8 mouse cellular contexts compared by ENCODE assay signal in genomic region chr4:41136811-41137210, GRCm38 (mm10). TPM values are rescaled to one million over a fixed set of nuclear protein-coding genes. Genes with fewer than 3 reads are reported as not detected.
DNase-seq lines count a peak whose midpoint lies in the region; ATAC-seq and TF ChIP-seq lines count a peak whose summit lies in the region.

No protein-coding gene starts in this region.

- H3ac ChIP-seq in myocyte (ENCODE audit: control insufficient read depth, insufficient read length) = peak overlapping the region; percentile 74

- H3K27me3 ChIP-seq in kidney, postnatal 0 days (ENCODE audit: insufficient read depth, low read length) = no peaks in the 10 kb centered on the region
- no peaks in the 10 kb centered on the region for H3K27me3 ChIP-seq in hindbrain, postnatal 0 days (ENCODE audit: insufficient read depth, low read length)
- H3K27me3 ChIP-seq in myocyte (ENCODE audit: control insufficient read depth, insufficient read depth, insufficient read length) = no peaks in the 10 kb centered on the region

- no peak for TF ChIP-seq POLR2A in myocyte (IDR thresholded peaks at IDR 0.05; ENCODE audit: insufficient read length, low read depth)

- ATAC-seq in kidney, postnatal 0 days (replicated peaks; ENCODE audit: low FRiP score, low read depth) = no peak
- ATAC-seq in hindbrain, postnatal 0 days = no peak
- no peak for ATAC-seq in monocyte, adult 5-6 weeks (replicated peaks; ENCODE audit: insufficient number of reproducible peaks, low FRiP score, low TSS enrichment, poor library complexity, severe bottlenecking)

- WGBS in kidney, postnatal 0 days = under 1% methylated on average over 8 of the region's 8 CpGs
- under 1% methylated on average over 8 of the region's 8 CpGs for WGBS in hindbrain, postnatal 0 days

- H3K36me3 ChIP-seq in kidney, postnatal 0 days (ENCODE audit: insufficient read depth, low read length) = no peaks in the 10 kb centered on the region
- peaks cover 7% of the 10 kb centered on the region; the same call in 1 of the 2 replicates for H3K36me3 ChIP-seq in hindbrain, postnatal 0 days (ENCODE audit: insufficient read depth, low read length)
- H3K36me3 ChIP-seq in myocyte (ENCODE audit: control insufficient read depth, insufficient read depth) = peaks cover 13% of the 10 kb centered on the region

- H3K4me3 ChIP-seq in kidney, postnatal 0 days (replicated peaks; ENCODE audit: low read depth, low read length) = peak overlapping the region; percentile 91
- peak overlapping the region; percentile 69 for H3K4me3 ChIP-seq in brown adipose tissue, adult 24 weeks (ENCODE audit: insufficient read depth, low read depth, low read length)
- H3K4me3 ChIP-seq in hindbrain, postnatal 0 days (ENCODE audit: low read length) = peak overlapping the region; percentile 99
- peak overlapping the region; percentile 95 for H3K4me3 ChIP-seq in myocyte

- intact Hi-C loops in left cerebral cortex, postnatal 4 days (cut with DNase I) = no loop called here

- H3K9ac ChIP-seq in kidney, postnatal 0 days (ENCODE audit: low read depth, low read length) = peak overlapping the region; percentile 96
- H3K9ac ChIP-seq in hindbrain, postnatal 0 days (replicated peaks; ENCODE audit: low read length) = peak overlapping the region; percentile 99

- no peak for TF ChIP-seq CTCF in kidney, postnatal 0 days (IDR thresholded peaks at IDR 0.05; ENCODE audit: low read depth)
- TF ChIP-seq CTCF in hindbrain, postnatal 0 days (IDR thresholded peaks at IDR 0.05; ENCODE audit: low read depth) = no peak

- H3K27ac ChIP-seq in kidney, postnatal 0 days = peak overlapping the region; percentile 99
- peak overlapping the region; percentile 77 for H3K27ac ChIP-seq in brown adipose tissue, adult 24 weeks (replicated peaks; ENCODE audit: low read depth, low read length)
- peak overlapping the region; percentile 98 for H3K27ac ChIP-seq in hindbrain, postnatal 0 days

- peak overlapping the region; percentile 69 for H3K4me2 ChIP-seq in kidney, postnatal 0 days (ENCODE audit: low read length)
- peak overlapping the region; percentile 86 for H3K4me2 ChIP-seq in hindbrain, postnatal 0 days (ENCODE audit: low read depth, low read length)
- H3K4me2 ChIP-seq in myocyte (ENCODE audit: low read depth) = peak overlapping the region; percentile 89

- H3K79me2 ChIP-seq in myocyte (ENCODE audit: control insufficient read depth, insufficient read depth) = peaks cover 58% of the 10 kb centered on the region

- peak; percentile 27 for DNase-seq in kidney, postnatal 0 days (ENCODE audit: low spot score)
- no peak for DNase-seq in kidney, adult 9 months
- DNase-seq in hindbrain, postnatal 0 days (ENCODE audit: low spot score) = no peak
- no peak for DNase-seq in layer of hippocampus, adult 9-11 months
- DNase-seq in left cerebral cortex, postnatal 4 days = no peak

- no peaks in the 10 kb centered on the region for H3K9me3 ChIP-seq in kidney, postnatal 0 days (replicated peaks; ENCODE audit: low read length)
- H3K9me3 ChIP-seq in hindbrain, postnatal 0 days (ENCODE audit: low read length) = no peaks in the 10 kb centered on the region

- H3K4me1 ChIP-seq in kidney, postnatal 0 days (replicated peaks; ENCODE audit: insufficient read depth, low read length) = no peaks in the 10 kb centered on the region
- H3K4me1 ChIP-seq in brown adipose tissue, adult 24 weeks (ENCODE audit: control insufficient read depth, insufficient read depth, insufficient read length, low read length) = peaks cover 12% of the 10 kb centered on the region
- H3K4me1 ChIP-seq in hindbrain, postnatal 0 days (ENCODE audit: insufficient read depth, low read length) = no peaks in the 10 kb centered on the region

TF ChIP-seq in myocyte, 11 proteins besides CTCF, POLR2A, EP300 and RAD21:
- TF ChIP-seq MAX (IDR thresholded peaks at IDR 0.05; ENCODE audit: low read depth) (no peak), CEBPB (IDR thresholded peaks at IDR 0.05; ENCODE audit: insufficient read depth, poor library complexity, severe bottlenecking) (no peak), TCF12 (IDR thresholded peaks at IDR 0.05; ENCODE audit: insufficient read depth, poor library complexity, severe bottlenecking) (no peak), TCF3 (IDR thresholded peaks at IDR 0.05; ENCODE audit: insufficient read length, low read depth) (no peak), REST (IDR thresholded peaks at IDR 0.05; ENCODE audit: insufficient read depth, insufficient read length) (no peak), MYOG (IDR thresholded peaks at IDR 0.05; ENCODE audit: control insufficient read depth in 1 of 3, insufficient read depth in 1 of 3, insufficient read length in 2 of 3, low read depth in 2 of 3) (no peak), POLR2AphosphoS2 (IDR thresholded peaks at IDR 0.05; ENCODE audit: insufficient read length, low read depth) (no peak), USF1 (IDR thresholded peaks at IDR 0.05; ENCODE audit: low read depth) (no peak), MYOD1 (IDR thresholded peaks at IDR 0.05; ENCODE audit: control insufficient read depth in 1 of 3, insufficient read length in 2 of 3, low read depth in 2 of 3) (no peak), E2F4 (IDR thresholded peaks at IDR 0.05; ENCODE audit: insufficient read depth) (no peak), SRF (IDR thresholded peaks at IDR 0.05; ENCODE audit: control insufficient read depth, insufficient read length, low read depth) (no peak)

RNA-seq across cellular contexts. Expression of gene Ube2r2, which starts 1.3 kb away (rescaled TPM):
- polyA plus RNA-seq in kidney, postnatal 0 days (2015; fragmentation: Nextera tagmentation; extraction: Ambion mirVana) = 87.7 and 93.9 TPM in 2 replicates
- 71.7 and 124 TPM in 2 replicates for polyA plus RNA-seq in brown adipose tissue, adult 24 weeks (2012; ENCODE audit: insufficient read depth, insufficient read length, missing spikeins)
- 27.2 and 30.2 TPM in 2 replicates for total RNA-seq in hindbrain, postnatal 0 days (2014; rRNA removed)
- polyA plus RNA-seq in hindbrain, postnatal 0 days (2015; fragmentation: Nextera tagmentation; extraction: Ambion mirVana) = 47.5 and 47.9 TPM in 2 replicates
- polyA plus RNA-seq in myocyte (2012; fragmentation: generic; extraction: Trizol) = 69.0 TPM
- 100 to 1,000 TPM; 101 to 103 TPM for total RNA-seq in left cerebral cortex, postnatal 4 days (2021)
- 34.8 to 50.0 TPM (median 44.1 TPM) in 3 replicates for total RNA-seq in monocyte, adult 5-6 weeks (2017)

RNA-seq across cellular contexts. Expression of gene Nol6, which starts 12.6 kb away (rescaled TPM):
- 18.1 and 19.5 TPM in 2 replicates for polyA plus RNA-seq in kidney, postnatal 0 days (2015; fragmentation: Nextera tagmentation; extraction: Ambion mirVana)
- 13.0 and 15.3 TPM in 2 replicates for polyA plus RNA-seq in brown adipose tissue, adult 24 weeks (2012; ENCODE audit: insufficient read depth, insufficient read length, missing spikeins)
- 67.2 and 70.2 TPM in 2 replicates for total RNA-seq in hindbrain, postnatal 0 days (2014; rRNA removed)
- polyA plus RNA-seq in hindbrain, postnatal 0 days (2015; fragmentation: Nextera tagmentation; extraction: Ambion mirVana) = 28.4 and 32.4 TPM in 2 replicates
- 26.3 TPM for polyA plus RNA-seq in myocyte (2012; fragmentation: generic; extraction: Trizol)
- total RNA-seq in left cerebral cortex, postnatal 4 days (2021) = 10 to 100 TPM; 83.6 to 85.6 TPM
- 18.0 to 23.8 TPM (median 22.2 TPM) in 3 replicates for total RNA-seq in monocyte, adult 5-6 weeks (2017)

RNA-seq across cellular contexts. Expression of gene Aqp3, which starts 38.8 kb away (rescaled TPM):
- 87.4 and 102 TPM in 2 replicates for polyA plus RNA-seq in kidney, postnatal 0 days (2015; fragmentation: Nextera tagmentation; extraction: Ambion mirVana)
- not detected in 2 replicates for polyA plus RNA-seq in brown adipose tissue, adult 24 weeks (2012; ENCODE audit: insufficient read depth, insufficient read length, missing spikeins)
- 0.16 and 0.65 TPM in 2 replicates for total RNA-seq in hindbrain, postnatal 0 days (2014; rRNA removed)
- 0.19 and 0.29 TPM in 2 replicates for polyA plus RNA-seq in hindbrain, postnatal 0 days (2015; fragmentation: Nextera tagmentation; extraction: Ambion mirVana)
- not detected for polyA plus RNA-seq in myocyte (2012; fragmentation: generic; extraction: Trizol)
- total RNA-seq in left cerebral cortex, postnatal 4 days (2021) = under 1 TPM in 1 of 2 experiments, not detected in 1; 0.20 TPM
- total RNA-seq in monocyte, adult 5-6 weeks (2017) = 0.38 to 1.4 TPM in 2 of 3 replicates, not detected in the other

Comparison
In these comparisons a context has a peak if more than half of its experiments do, and no peak if none do; other contexts are left out.
1. RNA of gene Aqp3, which starts 38.8 kb away (polyA plus RNA-seq): 87.4 to 102 TPM in kidney, postnatal 0 days; not detected in brown adipose tissue, adult 24 weeks, 0.19 to 0.29 TPM in hindbrain, postnatal 0 days and not detected in myocyte (single experiment); every median in the first group is over 10 times any median in the second.
2. Peak in every context shown above with its lines, with median percentiles within 50 percentile points of each other: H3K27ac ChIP-seq, H3K4me2 ChIP-seq and H3K4me3 ChIP-seq.